Mouse (Mus musculus) limb, embryonic 14.5 days (tissue): ENCODE measurements around the gene Gtpbp10. TPM values are rescaled to one million over a fixed set of nuclear protein-coding genes. Genes with fewer than 3 reads are reported as not detected.
A peak's percentile ranks its signal among the peaks of the same experiment; 100 is the strongest.

ENCODE experiments used
- ATAC-seq: fragments of 200-750 bp; cut with Nextera tagmentation; 2 replicates; pipeline ENCODE4 v1.8.0; 2017; ENCODE audit warnings: low read depth, moderate number of reproducible peaks, moderate TSS enrichment; ENCODE audit not compliant: low FRiP score
- DNase-seq: peaks from one replicate; pipeline ENCODE4 v3.0.0-alpha.2; 2015; ENCODE audit warnings: low spot score
- H3K27ac ChIP-seq: fragments of 300-500 bp; sonication (generic); replicated peaks from 2 replicates; pipeline ENCODE4 v1.5.1; 2014; ENCODE audit warnings: low read depth, mild to moderate bottlenecking, low read length, moderate library complexity, mixed read lengths
- H3K27me3 ChIP-seq: fragments of 300-500 bp; sonication (generic); 2 replicates; pipeline ENCODE4 v1.6.1; 2014; ENCODE audit warnings: low read length, mixed read lengths; ENCODE audit not compliant: control insufficient read depth, insufficient read depth
- H3K36me3 ChIP-seq: fragments of 300-500 bp; sonication (generic); 2 replicates; pipeline ENCODE4 v1.6.1; 2014; ENCODE audit warnings: mild to moderate bottlenecking, low read length, moderate library complexity, mixed read lengths; ENCODE audit not compliant: control insufficient read depth, insufficient read depth
- H3K4me1 ChIP-seq: fragments of 300-500 bp; sonication (generic); 2 replicates; pipeline ENCODE4 v1.6.1; 2014; ENCODE audit warnings: antibody characterized with exemption, low read length, mixed read lengths; ENCODE audit not compliant: control insufficient read depth, insufficient read depth
- H3K4me2 ChIP-seq: fragments of 300-500 bp; sonication (generic); replicated peaks from 2 replicates; pipeline ENCODE4 v1.6.1; 2014; ENCODE audit warnings: low read depth, mild to moderate bottlenecking, low read length, moderate library complexity; ENCODE audit not compliant: severe bottlenecking
- H3K4me3 ChIP-seq: fragments of 300-500 bp; sonication (generic); replicated peaks from 2 replicates; pipeline ENCODE4 v1.5.1; 2014; ENCODE audit warnings: low read length
- H3K9ac ChIP-seq: fragments of 300-500 bp; sonication (generic); 2 replicates; pipeline ENCODE4 v1.6.1; 2014; ENCODE audit warnings: mild to moderate bottlenecking, low read depth, low read length, moderate library complexity; ENCODE audit not compliant: severe bottlenecking
- H3K9me3 ChIP-seq: fragments of 300-500 bp; sonication (generic); 2 replicates; pipeline ENCODE4 v1.6.1; 2016; ENCODE audit warnings: low read length; ENCODE audit not compliant: control insufficient read depth
- POLR2A ChIP-seq: fragments of 200-500 bp; IDR thresholded peaks from 2 replicates; pipeline ENCODE4 v1.8.0; 2012; ENCODE audit warnings: inconsistent platforms, mild to moderate bottlenecking, moderate library complexity, borderline replicate concordance; ENCODE audit not compliant: insufficient read depth, insufficient read length; ENCODE audit errors: extremely low read depth
- WGBS: fragments of 180-500 bp; shearing (Covaris S2); extraction: QIAGEN DNeasy Blood & Tissue Kit; methylation state at CpG from one replicate; pipeline ENCODE4 v1.1.7; 2014; 5-methylcytosine and 5-hydroxymethylcytosine counted together
- polyA plus RNA-seq, 2 experiments: library from polyadenylated mRNA; depleted of rRNA in 1 of 2; stranded (reverse) in 1 of 2; unstranded in 1 of 2; fragments of >200 nt; fragmentation: Nextera tagmentation in 1 of 2; extraction: Ambion mirVana in 1 of 2; gene quantifications; 2 replicates each; pipeline versions ENCODE4 v1.2.1 to v1.2.3; 2012 to 2014

Gtpbp10 gene
- polyA plus RNA-seq, 2 experiments, result 19.2 to 24.8 TPM

DNA sequence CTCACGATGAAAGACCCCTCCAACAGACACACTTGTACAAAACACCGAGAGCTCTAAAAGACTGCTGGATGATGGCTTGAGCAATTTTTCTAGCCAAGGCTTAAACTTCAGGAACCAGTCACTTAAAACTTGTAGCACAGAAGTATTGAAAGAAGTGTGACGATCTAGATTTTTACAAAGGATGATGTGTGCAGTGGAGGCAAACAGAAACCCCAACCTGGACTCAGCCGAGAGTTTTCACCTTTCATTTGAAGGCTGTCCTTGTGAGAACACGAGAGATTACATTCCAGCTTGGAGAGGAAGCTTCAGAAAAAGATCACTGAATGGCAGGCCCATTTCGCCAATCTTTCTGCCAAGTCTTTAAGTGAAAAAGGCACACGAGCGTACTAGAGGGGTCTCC lies 460 bp upstream of the Gtpbp10 start:
- peaks cover 3% of the 10 kb centered on the region; the same call in 1 of the 2 replicates for H3K36me3 ChIP-seq
- WGBS, result 41% methylated on average over 8 of the region's 8 CpGs
- ATAC-seq, result 0 out of 2 replicates have a peak, but pooled peaks have one; percentile 16
- peak overlapping the region; percentile 77 for H3K27ac ChIP-seq
- no peaks in the 10 kb centered on the region for H3K9me3 ChIP-seq
- no peak for TF ChIP-seq POLR2A
- no peaks in the 10 kb centered on the region for H3K27me3 ChIP-seq
- peaks cover 9% of the 10 kb centered on the region for H3K4me1 ChIP-seq
- peak overlapping the region; percentile 59 for H3K4me2 ChIP-seq
- DNase-seq, result no peak
- peak overlapping the region; percentile 88 for H3K9ac ChIP-seq
- peak overlapping the region; percentile 70 for H3K4me3 ChIP-seq

- WGBS, result 92% methylated on average over 1 of the region's 1 CpGs
- TF ChIP-seq POLR2A, result no peak
- no peak overlapping the region for H3K4me2 ChIP-seq
- ATAC-seq (no peak), DNase-seq (no peak)
- no peak overlapping the region for H3K4me3 ChIP-seq
- no peaks in the 10 kb centered on the region for H3K4me1 ChIP-seq
- H3K27me3 ChIP-seq, result no peaks in the 10 kb centered on the region
- no peak overlapping the region for H3K9ac ChIP-seq
- H3K9me3 ChIP-seq, result no peaks in the 10 kb centered on the region
- no peak overlapping the region for H3K27ac ChIP-seq
- peaks cover 51% of the 10 kb centered on the region for H3K36me3 ChIP-seq
These were observed 8.2 kb downstream of the Gtpbp10 start for GRCm38 (mm10) chr5:5551110-5551509.

DNA sequence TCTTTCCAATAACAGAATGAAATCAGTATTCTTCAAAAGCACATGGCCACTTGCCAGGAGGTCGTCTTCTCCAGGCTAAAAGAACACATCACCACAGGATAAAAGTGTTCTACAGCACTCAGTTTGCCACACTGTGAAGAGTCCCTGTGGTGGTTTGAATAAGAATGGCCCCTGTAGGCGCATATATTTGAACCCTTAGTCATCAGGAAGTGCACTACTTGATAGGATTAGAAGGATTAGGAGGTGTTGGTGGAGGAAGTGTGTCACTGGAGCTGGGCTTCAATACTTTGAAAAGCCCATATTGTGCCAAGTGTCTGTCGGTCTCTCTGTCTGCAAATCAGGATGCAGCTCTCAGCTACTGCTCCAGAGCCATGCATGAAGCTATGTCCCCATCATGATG lies 19.0 kb downstream of the Gtpbp10 start:
- H3K4me2 ChIP-seq, result no peak overlapping the region
- peaks cover 46% of the 10 kb centered on the region for H3K36me3 ChIP-seq
- TF ChIP-seq POLR2A, result no peak
- H3K4me1 ChIP-seq, result no peaks in the 10 kb centered on the region
- DNase-seq (no peak), ATAC-seq (no peak)
- no peak overlapping the region for H3K9ac ChIP-seq
- 77% methylated on average over 3 of the region's 3 CpGs for WGBS
- H3K4me3 ChIP-seq, result no peak overlapping the region
- H3K9me3 ChIP-seq, result no peaks in the 10 kb centered on the region
- H3K27me3 ChIP-seq, result no peaks in the 10 kb centered on the region
- H3K27ac ChIP-seq, result no peak overlapping the region

DNA sequence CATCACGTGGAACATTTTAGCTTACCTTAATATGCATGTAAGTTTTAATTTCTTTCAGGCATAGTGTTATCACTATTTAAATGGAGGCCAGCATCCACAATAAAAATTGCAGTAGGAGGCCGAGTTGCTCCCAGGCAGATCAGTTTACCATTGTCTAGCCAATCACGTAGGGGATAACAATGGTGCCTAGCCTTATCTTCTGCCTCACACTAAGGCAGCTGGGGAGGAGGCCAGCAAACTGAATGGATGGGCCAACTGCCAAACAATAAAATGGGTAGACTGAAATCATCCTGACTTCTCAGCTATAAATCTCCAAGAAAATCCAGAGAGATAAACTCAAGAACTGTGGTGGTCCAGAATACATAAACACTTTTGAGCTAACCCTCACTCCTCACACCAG lies 19.6 kb downstream of the Gtpbp10 start:
- 86% methylated on average over 3 of the region's 3 CpGs for WGBS
- H3K27me3 ChIP-seq, result no peaks in the 10 kb centered on the region
- no peak for ATAC-seq
- TF ChIP-seq POLR2A, result no peak
- no peak overlapping the region for H3K4me2 ChIP-seq
- no peaks in the 10 kb centered on the region for H3K9me3 ChIP-seq
- no peak overlapping the region for H3K4me3 ChIP-seq
- H3K27ac ChIP-seq, result no peak overlapping the region
- no peak overlapping the region for H3K9ac ChIP-seq
- peaks cover 45% of the 10 kb centered on the region for H3K36me3 ChIP-seq
- no peak for DNase-seq
- H3K4me1 ChIP-seq, result no peaks in the 10 kb centered on the region

DNA sequence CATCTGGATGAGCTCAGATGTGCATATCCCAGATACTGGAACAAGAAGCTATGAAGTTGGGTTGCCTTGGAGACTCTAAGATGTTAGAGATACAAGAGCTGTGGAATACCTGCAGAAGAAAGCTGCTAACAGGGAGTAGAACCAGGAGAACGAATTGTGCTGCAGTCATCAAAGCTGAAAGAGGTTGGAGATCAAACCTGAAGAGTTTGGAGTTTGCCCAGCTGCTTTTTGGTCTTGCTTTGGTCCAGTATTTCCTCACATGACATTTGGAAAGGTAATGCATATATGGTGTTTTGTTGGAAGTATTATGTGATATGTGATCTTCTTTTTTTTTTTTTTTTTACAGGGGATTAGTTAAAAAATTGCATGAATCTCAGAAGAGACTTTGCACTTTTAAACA lies 23.2 kb downstream of the Gtpbp10 start:
- no peaks in the 10 kb centered on the region for H3K9me3 ChIP-seq
- WGBS, result 93% methylated on average over 1 of the region's 1 CpGs

More for the DNA sequence above, 23.2 kb downstream of the Gtpbp10 start:
- Histone ChIP-seq H3K4me2 (no peak overlapping the region), H3K27me3 (no peaks in the 10 kb centered on the region), H3K9ac (no peak overlapping the region), H3K4me1 (no peaks in the 10 kb centered on the region), H3K4me3 (no peak overlapping the region), H3K36me3 (peaks cover 21% of the 10 kb centered on the region), H3K27ac (no peak overlapping the region)
- no peak for TF ChIP-seq POLR2A
- ATAC-seq, result no peak
- no peak for DNase-seq
